Mouse (Mus musculus): Measurements from ENCODE around the gene Ceacam15. TPM values are rescaled to one million over a fixed set of nuclear protein-coding genes. Genes with fewer than 3 reads are reported as not detected.

Ceacam15 gene
- polyA plus RNA-seq, 1 experiment = not detected

- no peak for DNase-seq (ENCODE audit: low spot score)
Observed at GRCm38 (mm10) chr7:16629598-16630296, 45.8 kb downstream of the Ceacam15 start.

GRCm38 (mm10) chr7:16628096-16628771, 47.3 kb downstream of the Ceacam15 start:
- DNase-seq (ENCODE audit: low spot score) = no peak

- DNase-seq (ENCODE audit: low spot score) = no peak
Observed at GRCm38 (mm10) chr7:16623687-16624086, 51.8 kb downstream of the Ceacam15 start.

- DNase-seq (ENCODE audit: low spot score) = no peak
Observed at GRCm38 (mm10) chr7:16623131-16623530, 52.4 kb downstream of the Ceacam15 start.

Other genes with a start within 250 kb of the Ceacam15 start
- gene Tmem160, start 222.9 kb downstream of the Ceacam15 start, polyA plus RNA-seq (2012; rRNA removed) = 59.4 and 67.6 TPM in 2 replicates
- gene Npas1, start 198.0 kb downstream of the Ceacam15 start, polyA plus RNA-seq (2012; rRNA removed) = 0.10 TPM in 1 of 2 replicates, not detected in the other
- gene Arhgap35, start 60.7 kb downstream of the Ceacam15 start, polyA plus RNA-seq (2012; rRNA removed) = 17.8 and 24.8 TPM in 2 replicates
- gene Ceacam9, start 46.2 kb upstream of the Ceacam15 start, polyA plus RNA-seq (2012; rRNA removed) = not detected in 2 replicates
- gene Ap2s1, start 62.7 kb upstream of the Ceacam15 start, polyA plus RNA-seq (2012; rRNA removed) = 190 and 236 TPM in 2 replicates
- 213 and 249 TPM in 2 replicates for gene Slc1a5, start 105.6 kb upstream of the Ceacam15 start, polyA plus RNA-seq (2012; rRNA removed)
- 78.6 and 101 TPM in 2 replicates for gene Strn4, start 140.2 kb upstream of the Ceacam15 start, polyA plus RNA-seq (2012; rRNA removed)
- gene Fkrp, start 141.0 kb upstream of the Ceacam15 start, polyA plus RNA-seq (2012; rRNA removed) = 17.2 and 21.3 TPM in 2 replicates
- 19.2 and 24.4 TPM in 2 replicates for gene Prkd2, start 167.2 kb upstream of the Ceacam15 start, polyA plus RNA-seq (2012; rRNA removed)
- gene Dact3, start 199.6 kb upstream of the Ceacam15 start, polyA plus RNA-seq (2012; rRNA removed) = 61.5 and 82.9 TPM in 2 replicates
- 26.7 and 27.5 TPM in 2 replicates for gene Gng8, start 216.1 kb upstream of the Ceacam15 start, polyA plus RNA-seq (2012; rRNA removed)
- 3.9 and 5.1 TPM in 2 replicates for gene Ptgir, start 230.8 kb upstream of the Ceacam15 start, polyA plus RNA-seq (2012; rRNA removed)
- 182 and 223 TPM in 2 replicates for gene Calm3, start 248.4 kb upstream of the Ceacam15 start, polyA plus RNA-seq (2012; rRNA removed)

Data from urinary bladder, adult 2 months (tissue).